Mouse (Mus musculus): ENCODE results near the gene Gda. TPM values are rescaled to one million over a fixed set of nuclear protein-coding genes. Genes with fewer than 3 reads are reported as not detected.

The Gda gene
- total and polyA plus RNA-seq, 3 experiments, result not detected

- Histone ChIP-seq H3K27ac (ENCODE audit: insufficient read depth, low read depth) (no peak overlapping the region), H3K9me3 (replicated peaks; ENCODE audit: low read length) (no peaks in the 10 kb centered on the region), H3K4me1 (ENCODE audit: control insufficient read depth in 1 of 2, insufficient read depth in 2 of 2) (no peaks in the 10 kb centered on the region), H3K36me3 (replicated peaks in 1 of 2; ENCODE audit: control insufficient read depth in 1 of 2, insufficient read depth in 1 of 2, low read length in 1 of 2) (no peaks in the 10 kb centered on the region), H3K27me3 (replicated peaks) (no peaks in the 10 kb centered on the region), H3K79me2 (replicated peaks; ENCODE audit: control insufficient read depth, extremely low read depth, insufficient read depth, poor library complexity, severe bottlenecking) (no peaks in the 10 kb centered on the region), H3K4me2 (ENCODE audit: insufficient read depth, low read depth, poor library complexity, severe bottlenecking) (no peak overlapping the region), H3K9ac (ENCODE audit: insufficient read depth, low read depth) (no peak overlapping the region), H3K4me3 (replicated peaks in 1 of 3; ENCODE audit: low read depth in 2 of 3, low read length in 2 of 3, poor library complexity in 1 of 3) (no peak overlapping the region)
- TF ChIP-seq ZNF384 (IDR thresholded peaks at IDR 0.05; ENCODE audit: low read depth, low read length) (no peak), ETS1 (conservative IDR thresholded peaks at IDR 0.05; ENCODE audit: low read depth, low read length) (no peak)
- in situ Hi-C loops (cut with MboI; ENCODE audit: low pct_ligation_motif_present, low pct_unique_long_range_greater_than_20kb, low sequenced_read_pairs), result no loop called here
- DNase-seq (ENCODE audit: extremely low read depth), result no peak
- dilution Hi-C loops (cut with MboI; ENCODE audit: extremely low pct_ligation_motif_present, extremely low pct_unique_long_range_greater_than_20kb, low sequenced_read_pairs), result no loop called here
Measured at GRCm38 (mm10) chr19:21432286-21432685, 41.0 kb downstream of the Gda start.

- Histone ChIP-seq H3K27me3 (replicated peaks) (no peaks in the 10 kb centered on the region), H3K79me2 (replicated peaks; ENCODE audit: control insufficient read depth, extremely low read depth, insufficient read depth, poor library complexity, severe bottlenecking) (no peaks in the 10 kb centered on the region), H3K4me3 (replicated peaks in 1 of 3; ENCODE audit: low read depth in 2 of 3, low read length in 2 of 3, poor library complexity in 1 of 3) (no peak overlapping the region), H3K36me3 (replicated peaks in 1 of 2; ENCODE audit: control insufficient read depth in 1 of 2, insufficient read depth in 1 of 2, low read length in 1 of 2) (no peaks in the 10 kb centered on the region), H3K9me3 (replicated peaks; ENCODE audit: low read length) (no peaks in the 10 kb centered on the region), H3K9ac (ENCODE audit: insufficient read depth, low read depth) (no peak overlapping the region), H3K27ac (ENCODE audit: insufficient read depth, low read depth) (no peak overlapping the region), H3K4me1 (ENCODE audit: control insufficient read depth in 1 of 2, insufficient read depth in 2 of 2) (peaks cover 0 to 4% of the 10 kb centered on the region in 2 experiments; a peak in 1 of 4 replicates), H3K4me2 (ENCODE audit: insufficient read depth, low read depth, poor library complexity, severe bottlenecking) (no peak overlapping the region)
- no peak for DNase-seq (ENCODE audit: extremely low read depth)
- dilution Hi-C loops (cut with MboI; ENCODE audit: extremely low pct_ligation_motif_present, extremely low pct_unique_long_range_greater_than_20kb, low sequenced_read_pairs), result no loop called here
- TF ChIP-seq BHLHE40 (IDR thresholded peaks at IDR 0.05; ENCODE audit: low read depth, low read length) (no peak), TBP (conservative IDR thresholded peaks at IDR 0.05; ENCODE audit: low read depth, low read length) (no peak), USF2 (conservative IDR thresholded peaks at IDR 0.05; ENCODE audit: low read depth, low read length) (no peak), MAFK (IDR thresholded peaks at IDR 0.05; ENCODE audit: insufficient replicate concordance, low read length) (no peak), NRF1 (IDR thresholded peaks at IDR 0.05; ENCODE audit: low read depth, low read length) (no peak), POLR2A (IDR thresholded peaks at IDR 0.05; ENCODE audit: low read depth, low read length) (no peak)
- in situ Hi-C loops (cut with MboI; ENCODE audit: low pct_ligation_motif_present, low pct_unique_long_range_greater_than_20kb, low sequenced_read_pairs), result no loop called here
Measured at GRCm38 (mm10) chr19:21425391-21425790, 47.9 kb downstream of the Gda start.

- Histone ChIP-seq H3K4me3 (replicated peaks in 1 of 3; ENCODE audit: low read depth in 2 of 3, low read length in 2 of 3, poor library complexity in 1 of 3) (no peak overlapping the region), H3K27me3 (replicated peaks) (no peaks in the 10 kb centered on the region), H3K36me3 (replicated peaks in 1 of 2; ENCODE audit: control insufficient read depth in 1 of 2, insufficient read depth in 1 of 2, low read length in 1 of 2) (no peaks in the 10 kb centered on the region), H3K4me2 (ENCODE audit: insufficient read depth, low read depth, poor library complexity, severe bottlenecking) (no peak overlapping the region), H3K27ac (ENCODE audit: insufficient read depth, low read depth) (no peak overlapping the region), H3K9ac (ENCODE audit: insufficient read depth, low read depth) (no peak overlapping the region), H3K4me1 (ENCODE audit: control insufficient read depth in 1 of 2, insufficient read depth in 2 of 2) (peaks cover 0 to 4% of the 10 kb centered on the region in 2 experiments; a peak in 1 of 4 replicates), H3K9me3 (replicated peaks; ENCODE audit: low read length) (no peaks in the 10 kb centered on the region), H3K79me2 (replicated peaks; ENCODE audit: control insufficient read depth, extremely low read depth, insufficient read depth, poor library complexity, severe bottlenecking) (no peaks in the 10 kb centered on the region)
- no peak for DNase-seq (ENCODE audit: extremely low read depth)
- in situ Hi-C loops (cut with MboI; ENCODE audit: low pct_ligation_motif_present, low pct_unique_long_range_greater_than_20kb, low sequenced_read_pairs) (no loop called here), dilution Hi-C loops (cut with MboI; ENCODE audit: extremely low pct_ligation_motif_present, extremely low pct_unique_long_range_greater_than_20kb, low sequenced_read_pairs) (no loop called here)
- no peak for TF ChIP-seq PAX5 (IDR thresholded peaks at IDR 0.05; ENCODE audit: low read length)
Measured at GRCm38 (mm10) chr19:21423731-21424130, 49.5 kb downstream of the Gda start.

All from CH12.LX (cell line).